Mouse (Mus musculus) left cerebral cortex, adult 18-20 months (tissue): ENCODE results near the gene Gm10837. TPM values are rescaled to one million over a fixed set of nuclear protein-coding genes. Genes with fewer than 3 reads are reported as not detected.

Experiments used
- DNase-seq, 2 experiments: peaks; one replicate each; pipeline ENCODE4 v3.0.0; 2021 to 2022; ENCODE audit warnings: low spot score in 2 of 2, mixed read lengths in 1 of 2
- total RNA-seq, 2 experiments: library from RNA; stranded (reverse); gene quantifications; 2 replicates each; pipeline ENCODE4 v1.2.3; 2021

The Gm10837 gene
- total RNA-seq, 2 experiments from 2014 or later, result not detected

- no peak for DNase-seq
These were observed 26.0 kb upstream of the Gm10837 start for GRCm38 (mm10) chr14:122464351-122464762.

GRCm38 (mm10) chr14:122464763-122465741 lies 25.3 kb upstream of the Gm10837 start, which contains the start of gene Zic5:
TSS of gene Zic5 (minus strand) at chr14:122465677.
- no peak for DNase-seq

- no peak for DNase-seq
These were observed 24.4 kb upstream of the Gm10837 start for GRCm38 (mm10) chr14:122465931-122466490.

DNA sequence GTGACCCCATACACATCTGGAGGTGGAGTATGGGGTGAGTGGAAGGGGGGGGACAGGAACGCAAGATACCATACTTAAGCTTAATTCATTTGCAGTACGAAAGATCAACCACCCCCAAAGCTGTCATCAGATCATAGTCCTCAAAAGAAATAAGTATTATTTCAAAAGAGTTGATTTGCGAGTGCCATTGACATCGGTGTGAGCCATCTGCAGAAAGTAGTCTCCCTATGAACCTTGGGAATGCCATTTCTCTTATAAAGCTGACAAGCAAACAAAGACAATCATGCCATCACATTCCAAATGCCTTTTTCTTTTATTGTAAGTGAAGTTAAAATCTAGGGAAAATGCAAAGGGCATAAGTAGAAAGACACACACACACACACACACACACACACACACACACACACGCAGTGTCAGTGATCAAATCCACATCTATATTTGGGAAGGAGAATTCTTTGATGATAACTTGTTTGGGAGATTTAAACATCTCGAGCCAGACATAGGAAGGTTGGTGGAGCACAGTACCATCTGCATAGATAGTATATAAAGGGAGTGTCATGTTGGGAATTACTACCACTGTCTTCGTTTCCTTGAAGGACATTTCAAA lies 23.5 kb upstream of the Gm10837 start:
- DNase-seq, result no peak

DNA sequence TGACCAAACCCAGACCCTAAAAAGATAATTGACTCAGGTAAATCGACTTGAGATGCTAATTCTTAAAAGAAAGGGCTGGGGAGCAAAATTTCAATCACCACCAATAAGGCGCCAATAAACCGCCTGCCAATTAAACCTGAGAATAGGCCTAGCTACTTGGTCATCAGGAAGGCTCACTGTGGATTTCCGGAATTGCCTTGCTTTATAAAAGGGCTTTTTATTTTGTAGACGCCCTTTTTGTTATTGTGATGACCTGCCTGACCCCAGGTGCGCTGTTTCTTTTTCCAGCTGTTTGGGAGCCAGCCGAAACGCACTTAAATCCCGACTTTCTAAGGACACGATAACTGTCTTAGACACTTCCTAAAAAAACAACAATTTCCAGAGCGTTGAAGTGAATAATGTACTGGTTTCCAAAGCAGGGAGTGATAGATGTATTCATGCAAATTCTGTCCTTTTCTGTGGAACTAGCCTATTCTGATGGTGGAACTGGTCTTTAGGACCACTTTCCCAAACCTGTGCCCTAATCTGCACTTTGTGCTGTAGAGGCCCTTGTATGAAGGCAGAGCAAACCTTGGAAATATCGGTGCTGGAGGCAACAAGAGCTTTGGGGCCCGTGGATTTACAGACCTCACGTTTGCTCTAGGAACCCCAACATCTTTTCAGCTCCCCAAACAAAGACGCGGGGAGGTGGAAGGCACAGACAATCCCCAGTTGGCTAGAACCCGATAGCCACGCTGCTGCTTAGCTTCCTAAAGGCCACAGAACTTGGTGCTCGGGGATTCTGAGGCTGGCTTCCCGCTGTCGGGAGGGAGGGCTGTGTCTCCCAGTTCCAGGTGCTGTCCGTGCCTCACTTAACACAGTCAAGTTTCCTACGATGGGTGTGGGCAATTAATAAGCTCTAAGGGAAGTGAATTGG lies 22.2 kb upstream of the Gm10837 start:
- DNase-seq, result no peak

- DNase-seq, result no peak
These were observed 21.2 kb upstream of the Gm10837 start for GRCm38 (mm10) chr14:122468971-122469755.

GRCm38 (mm10) chr14:122471449-122472085 lies 18.8 kb upstream of the Gm10837 start:
- DNase-seq, result no peak

DNA sequence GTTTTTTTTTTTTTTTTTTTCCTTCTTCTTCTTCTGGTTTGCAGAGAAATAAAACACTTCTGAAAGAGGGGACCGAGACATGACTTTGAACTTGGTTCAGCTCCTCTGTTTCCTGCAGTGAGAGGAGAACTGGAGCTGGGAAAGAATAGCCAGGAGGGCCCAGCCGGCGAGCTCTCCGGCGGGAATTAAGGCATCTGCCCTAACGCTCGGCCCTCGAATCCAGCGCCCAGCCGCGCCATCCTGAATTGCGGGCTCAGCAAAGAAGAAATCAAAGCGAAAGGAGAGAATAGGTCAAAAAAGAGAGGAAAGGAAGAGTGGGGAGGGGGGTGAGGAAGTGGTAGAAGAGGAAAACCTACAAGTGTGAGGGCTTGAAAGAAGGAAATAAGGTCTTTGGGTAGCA lies 18.2 kb upstream of the Gm10837 start:
- no peak for DNase-seq

DNA sequence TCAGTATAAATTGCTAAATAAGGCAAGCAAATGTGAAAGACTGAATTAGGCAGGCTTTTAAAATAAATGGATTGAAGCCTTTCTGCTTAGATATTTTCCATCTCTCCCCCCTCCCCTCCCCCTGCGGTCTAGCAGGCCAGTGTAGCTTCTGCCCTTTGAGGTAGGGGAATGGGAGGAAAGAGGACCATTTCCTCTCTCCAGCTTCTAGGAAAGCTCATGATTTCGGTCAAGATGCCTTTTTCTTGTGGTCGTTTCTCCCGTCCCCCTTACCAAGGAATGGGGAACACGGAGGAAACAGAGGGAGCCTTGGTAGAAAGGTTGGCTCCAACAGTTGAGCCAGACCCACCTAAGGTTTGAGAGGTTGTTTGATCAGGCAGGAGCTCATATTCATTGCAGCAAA lies 17.7 kb upstream of the Gm10837 start:
- no peak for DNase-seq

- no peak for DNase-seq
These were observed 17.1 kb upstream of the Gm10837 start for GRCm38 (mm10) chr14:122473211-122473751.

DNA sequence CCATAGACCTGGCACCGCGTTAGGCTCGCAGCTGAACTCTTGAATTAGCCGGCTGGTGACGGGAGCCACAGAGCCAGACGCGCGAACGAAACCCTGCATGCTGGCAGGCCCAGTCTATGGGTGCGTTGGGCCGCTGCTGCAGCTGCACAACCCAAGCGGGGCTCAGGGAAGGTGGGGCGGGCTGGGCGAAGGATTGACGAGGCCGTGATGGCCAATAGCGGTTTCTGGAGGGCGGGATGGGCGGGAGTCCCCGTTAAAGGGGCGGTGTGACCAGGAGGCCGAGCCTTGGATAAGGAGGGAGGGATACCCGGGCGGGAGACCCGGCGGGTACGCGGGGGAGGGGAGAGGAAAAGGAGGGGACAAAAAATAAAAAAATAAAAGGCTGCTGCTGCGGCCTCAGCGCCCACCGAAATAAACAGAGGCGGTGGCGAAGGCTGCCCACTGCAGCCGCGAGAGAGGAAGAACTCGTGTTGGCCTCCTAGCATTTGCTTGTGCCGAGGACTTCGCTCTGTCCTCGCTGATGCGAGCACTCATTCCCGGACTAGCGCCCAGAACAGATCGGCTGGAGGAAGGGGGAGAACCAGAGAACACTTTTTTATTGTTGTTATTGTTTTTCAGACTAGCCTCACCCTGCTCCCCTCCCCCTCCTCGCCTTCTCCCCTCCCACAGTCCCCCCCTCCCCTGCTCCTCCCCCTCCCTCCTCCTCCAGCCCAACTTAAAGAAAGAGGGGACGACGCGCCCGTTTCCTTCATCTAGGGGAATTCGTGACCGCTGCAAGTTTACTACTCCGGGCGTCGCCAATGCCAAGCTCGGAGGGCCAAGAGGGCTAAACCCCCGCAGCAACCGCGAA lies 16.1 kb upstream of the Gm10837 start:
- no peak for DNase-seq

- no peak for DNase-seq
These were observed 15.4 kb upstream of the Gm10837 start, which contains the start of gene Zic2 for GRCm38 (mm10) chr14:122474891-122475556. TSS of gene Zic2 (plus strand) at chr14:122475435.

- no peak for DNase-seq
These were observed 14.8 kb upstream of the Gm10837 start for GRCm38 (mm10) chr14:122475557-122476040.

- no peak for DNase-seq
These were observed 14.2 kb upstream of the Gm10837 start for GRCm38 (mm10) chr14:122476041-122476821.

- DNase-seq, result no peak
These were observed 13.6 kb upstream of the Gm10837 start for GRCm38 (mm10) chr14:122476822-122477215.

GRCm38 (mm10) chr14:122477261-122477671 lies 13.1 kb upstream of the Gm10837 start:
- DNase-seq, result no peak
